Mouse (Mus musculus) C2C12 (cell line): ENCODE data around the gene Prcd. TPM values are rescaled to one million over a fixed set of nuclear protein-coding genes. Genes with fewer than 3 reads are reported as not detected.

Experiments
- H3K27me3 ChIP-seq: one replicate; pipeline ENCODE4 v1.6.1; 2011; ENCODE audit not compliant: control insufficient read depth, insufficient read depth, insufficient read length
- H3K36me3 ChIP-seq: one replicate; pipeline ENCODE4 v1.6.1; 2011; ENCODE audit not compliant: control insufficient read depth, insufficient read depth
- H3K4me3 ChIP-seq: one replicate; pipeline ENCODE4 v1.5.1; 2011; ENCODE audit warnings: mild to moderate bottlenecking, control low read depth; ENCODE audit not compliant: poor library complexity, insufficient read depth, severe bottlenecking
- H3K79me2 ChIP-seq: one replicate; pipeline ENCODE4 v1.6.1; 2011; ENCODE audit not compliant: control insufficient read depth, insufficient read depth
- H3K79me3 ChIP-seq: one replicate; pipeline ENCODE4 v1.6.1; 2011; ENCODE audit warnings: low read depth, control low read depth
- H3ac ChIP-seq: one replicate; pipeline ENCODE3; 2011; ENCODE audit warnings: low read depth; ENCODE audit not compliant: control insufficient read depth, insufficient read length
- CEBPB ChIP-seq: IDR thresholded peaks from one replicate; pipeline ENCODE4 v1.6.1; 2011; ENCODE audit warnings: low read depth, mild to moderate bottlenecking, control low read depth, moderate library complexity
- CTCF ChIP-seq: IDR thresholded peaks from one replicate; pipeline ENCODE4 v1.5.1; 2011; ENCODE audit not compliant: control insufficient read depth, insufficient read depth, insufficient read length
- FOSL1 ChIP-seq: IDR thresholded peaks from one replicate; pipeline ENCODE4 v1.8.0; 2011; ENCODE audit warnings: mild to moderate bottlenecking, low read length; ENCODE audit not compliant: poor library complexity, insufficient read depth, severe bottlenecking
- MAX ChIP-seq: IDR thresholded peaks from one replicate; pipeline ENCODE4 v1.6.1; 2011; ENCODE audit warnings: mild to moderate bottlenecking, control low read depth
- MYOD1 ChIP-seq: IDR thresholded peaks from one replicate; pipeline ENCODE4 v1.6.1; 2011; ENCODE audit warnings: low read depth; ENCODE audit not compliant: control insufficient read depth, insufficient read length
- MYOG ChIP-seq: IDR thresholded peaks from one replicate; pipeline ENCODE4 v1.6.1; 2011; ENCODE audit not compliant: control insufficient read depth, insufficient read length; ENCODE audit errors: extremely low read depth
- USF1 ChIP-seq: IDR thresholded peaks from one replicate; pipeline ENCODE4 v1.6.1; 2011; ENCODE audit warnings: low read depth, mild to moderate bottlenecking, control low read depth, moderate library complexity
- polyA plus RNA-seq: library from polyadenylated mRNA; unstranded; fragments of >200 nt; fragmentation: generic; extraction: Trizol; gene quantifications from one replicate; pipeline ENCODE4 v1.2.1, GENCODE M21; 2012; ENCODE audit warnings: missing spikeins

Prcd gene
- polyA plus RNA-seq, 1 experiment: 1.2 TPM

- H3K36me3 ChIP-seq: no peaks in the 10 kb centered on the region
- H3K27me3 ChIP-seq: no peaks in the 10 kb centered on the region
- peaks cover 61% of the 10 kb centered on the region for H3K79me2 ChIP-seq
- H3ac ChIP-seq: no peak overlapping the region
- H3K79me3 ChIP-seq: peaks cover 9% of the 10 kb centered on the region
- H3K4me3 ChIP-seq: no peak overlapping the region
- TF ChIP-seq CTCF (no peak), USF1 (no peak), FOSL1 (no peak), MAX (no peak), MYOG (no peak)
These were observed 33.8 kb upstream of the Prcd start for GRCm38 (mm10) chr11:116619561-116619960.

GRCm38 (mm10) chr11:116620073-116620472 is 33.3 kb upstream of the Prcd start:
- H3K4me3 ChIP-seq: no peak overlapping the region
- peaks cover 56% of the 10 kb centered on the region for H3K79me2 ChIP-seq
- H3ac ChIP-seq: no peak overlapping the region
- TF ChIP-seq CTCF: no peak
- no peaks in the 10 kb centered on the region for H3K27me3 ChIP-seq
- peaks cover 9% of the 10 kb centered on the region for H3K79me3 ChIP-seq
- H3K36me3 ChIP-seq: no peaks in the 10 kb centered on the region

GRCm38 (mm10) chr11:116620559-116621253 is 32.6 kb upstream of the Prcd start:
- H3K27me3 ChIP-seq: no peaks in the 10 kb centered on the region
- H3K4me3 ChIP-seq: no peak overlapping the region
- H3K36me3 ChIP-seq: no peaks in the 10 kb centered on the region
- H3ac ChIP-seq: no peak overlapping the region
- TF ChIP-seq CEBPB (no peak), MYOG (no peak), USF1 (no peak), CTCF (no peak), MYOD1 (no peak), MAX (no peak), FOSL1 (no peak)
- peaks cover 53% of the 10 kb centered on the region for H3K79me2 ChIP-seq
- H3K79me3 ChIP-seq: peaks cover 9% of the 10 kb centered on the region

- TF ChIP-seq USF1 (no peak), MAX (peak; percentile 96), MYOG (no peak), CTCF (no peak), FOSL1 (no peak), MYOD1 (peak; percentile 16), CEBPB (peak; percentile 95)
- H3K79me3 ChIP-seq: peaks cover 9% of the 10 kb centered on the region
- no peak overlapping the region for H3ac ChIP-seq
These were observed 32.1 kb upstream of the Prcd start for GRCm38 (mm10) chr11:116621258-116621704.

GRCm38 (mm10) chr11:116623281-116624124 is 29.8 kb upstream of the Prcd start:
- H3ac ChIP-seq: peak overlapping the region; percentile 68
- H3K36me3 ChIP-seq: no peaks in the 10 kb centered on the region

More at GRCm38 (mm10) chr11:116621258-116621704, 32.1 kb upstream of the Prcd start:
- H3K79me2 ChIP-seq: peaks cover 53% of the 10 kb centered on the region
- H3K4me3 ChIP-seq: no peak overlapping the region
- no peaks in the 10 kb centered on the region for H3K36me3 ChIP-seq
- H3K27me3 ChIP-seq: no peaks in the 10 kb centered on the region

More at GRCm38 (mm10) chr11:116623281-116624124, 29.8 kb upstream of the Prcd start:
- H3K79me3 ChIP-seq: peaks cover 8% of the 10 kb centered on the region
- peaks cover 45% of the 10 kb centered on the region for H3K79me2 ChIP-seq
- TF ChIP-seq FOSL1 (no peak), MAX (no peak), MYOD1 (no peak), MYOG (no peak), CEBPB (no peak), USF1 (no peak), CTCF (no peak)
- peak overlapping the region; percentile 46 for H3K4me3 ChIP-seq
- H3K27me3 ChIP-seq: no peaks in the 10 kb centered on the region
